Mouse (Mus musculus) MEL-GATA-1-ER (cell line): ENCODE data around the gene Ager.

Source experiments
- DNase-seq: peaks from one replicate; pipeline ENCODE4 v3.0.0-alpha.2; 2012; ENCODE audit warnings: low read depth; ENCODE audit errors: extremely low read depth

Gene Ager

DNA sequence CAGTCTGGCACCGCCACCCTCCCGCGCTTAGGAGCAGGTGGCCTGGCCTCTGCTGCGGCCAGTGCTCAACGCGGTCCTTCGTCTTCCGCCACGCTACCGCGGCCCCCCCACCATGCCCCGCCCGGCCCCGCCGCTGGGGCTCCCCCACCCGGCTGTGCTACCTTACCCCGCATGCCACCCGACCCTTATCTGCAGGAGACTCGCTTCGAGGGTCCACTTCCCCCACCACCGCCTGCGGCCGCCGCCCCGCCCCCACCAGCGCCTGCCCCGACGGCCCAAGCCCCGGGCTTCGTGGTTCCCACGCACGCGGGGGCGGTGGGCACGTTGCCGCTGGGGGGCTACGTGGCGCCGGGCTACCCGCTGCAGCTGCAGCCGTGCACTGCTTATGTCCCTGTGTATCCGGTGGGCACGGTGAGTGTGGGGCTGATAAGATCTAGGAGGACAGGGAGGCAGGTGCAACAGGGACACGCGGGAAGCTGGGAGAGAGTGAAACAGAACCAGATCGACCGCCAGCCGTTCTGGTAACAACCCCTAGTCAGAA is 33.2 kb downstream of the Ager start:
- no peak for DNase-seq

GRCm38 (mm10) chr17:34631647-34632046 is 34.0 kb downstream of the Ager start:
- no peak for DNase-seq

- peak; percentile 89 for DNase-seq
Measured at GRCm38 (mm10) chr17:34632261-34632691, 34.6 kb downstream of the Ager start.

DNA sequence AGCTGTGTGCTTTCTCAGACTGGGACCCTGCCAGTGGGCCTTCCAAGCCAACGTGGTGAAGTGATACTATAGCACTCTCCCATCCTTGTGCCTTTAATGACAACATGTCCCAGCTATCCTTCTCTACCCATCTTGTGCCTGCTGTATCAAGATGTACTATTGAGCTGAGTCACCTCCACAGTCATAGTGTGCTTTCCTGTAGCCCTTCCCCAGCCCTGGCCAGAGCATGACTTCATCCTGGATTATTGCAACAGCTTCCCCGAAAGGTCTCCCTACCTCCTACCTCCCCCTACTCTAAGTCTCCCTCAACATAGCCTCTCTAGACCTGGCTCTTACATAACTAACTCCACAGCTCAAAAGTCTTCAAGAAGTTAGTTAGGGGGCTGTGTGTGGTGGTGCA is 38.0 kb downstream of the Ager start:
- no peak for DNase-seq

- no peak for DNase-seq
Measured at GRCm38 (mm10) chr17:34637459-34637858, 39.8 kb downstream of the Ager start.

GRCm38 (mm10) chr17:34639461-34640255 is 42.0 kb downstream of the Ager start:
- no peak for DNase-seq

DNA sequence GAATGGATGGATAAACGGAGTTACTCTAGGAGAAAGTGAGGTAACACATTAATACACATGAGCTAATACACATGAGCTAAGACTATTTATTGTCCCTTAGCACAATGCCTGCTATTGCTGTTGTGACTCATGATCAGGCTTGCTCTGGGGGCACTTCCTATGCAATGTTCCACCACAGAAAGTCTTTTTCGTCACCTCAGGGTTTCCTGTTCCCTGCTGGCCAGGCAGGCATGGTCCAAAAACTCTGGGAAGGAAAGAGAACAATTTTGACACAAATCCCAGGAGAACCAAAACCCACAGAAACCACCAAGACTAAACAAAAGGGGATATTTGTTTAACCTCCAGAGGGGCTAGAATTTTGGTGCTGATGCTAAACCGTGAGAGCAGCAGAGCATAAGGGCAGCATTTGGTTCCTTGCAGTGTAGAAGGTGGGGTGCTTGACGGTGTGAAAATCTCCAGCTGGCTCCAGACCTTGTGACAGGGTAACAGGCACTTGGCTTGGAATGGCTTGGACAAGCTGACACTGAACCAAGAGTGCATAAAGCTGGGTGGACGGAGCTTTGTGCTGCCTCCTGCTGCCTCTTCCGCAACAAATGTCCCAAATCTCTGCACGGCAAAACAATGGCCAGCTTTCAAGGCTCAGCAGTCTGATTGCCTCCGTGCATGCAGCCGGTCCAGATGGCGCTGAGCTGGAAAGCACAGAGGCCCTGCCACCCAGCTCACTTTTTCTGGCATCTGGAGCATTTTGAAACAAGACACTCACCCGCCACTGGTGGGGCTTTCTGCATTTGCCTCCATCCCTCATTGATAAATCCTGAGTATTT is 43.3 kb downstream of the Ager start:
- DNase-seq, result no peak

DNA sequence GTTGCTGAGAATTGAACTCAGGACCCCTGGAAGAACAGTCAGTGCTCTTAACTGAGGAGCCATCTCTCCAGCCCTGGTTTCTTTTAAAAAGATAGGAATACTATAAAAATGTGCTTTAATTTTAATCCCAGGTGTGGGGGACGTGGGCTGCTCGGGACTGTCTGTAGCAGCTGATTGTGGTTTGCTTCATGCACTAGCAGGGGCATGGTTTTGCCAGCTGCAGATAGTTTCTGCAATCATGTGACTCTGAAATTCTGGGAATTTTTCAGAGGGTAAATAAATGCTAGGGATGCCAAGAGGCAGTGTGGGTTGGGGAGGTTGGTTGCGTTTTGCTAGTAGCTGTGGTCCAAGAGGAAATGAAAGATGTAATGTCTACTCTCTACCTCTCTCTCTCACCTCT is 44.3 kb downstream of the Ager start:
- no peak for DNase-seq

DNA sequence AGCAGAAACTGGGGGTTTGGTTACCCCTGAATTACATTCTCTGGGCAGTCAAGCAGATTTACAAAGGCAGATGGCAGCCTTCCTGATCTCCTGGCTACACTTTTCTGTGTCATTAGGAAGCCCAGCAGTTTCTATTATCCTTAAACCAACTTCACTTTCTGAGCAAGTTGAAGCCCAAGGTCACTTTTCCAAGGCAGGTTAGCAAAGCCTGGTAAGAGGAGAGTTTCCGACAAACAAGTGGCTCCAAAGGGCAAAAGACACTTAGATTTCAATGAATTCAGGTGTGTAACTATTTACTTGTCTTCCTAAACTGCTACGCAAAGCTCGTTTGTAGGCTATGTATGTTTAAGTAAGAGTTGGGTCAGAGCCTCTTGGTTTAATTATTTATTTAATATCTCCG is 45.7 kb downstream of the Ager start:
- no peak for DNase-seq

GRCm38 (mm10) chr17:34643944-34644343 is 46.3 kb downstream of the Ager start:
- DNase-seq, result no peak

DNA sequence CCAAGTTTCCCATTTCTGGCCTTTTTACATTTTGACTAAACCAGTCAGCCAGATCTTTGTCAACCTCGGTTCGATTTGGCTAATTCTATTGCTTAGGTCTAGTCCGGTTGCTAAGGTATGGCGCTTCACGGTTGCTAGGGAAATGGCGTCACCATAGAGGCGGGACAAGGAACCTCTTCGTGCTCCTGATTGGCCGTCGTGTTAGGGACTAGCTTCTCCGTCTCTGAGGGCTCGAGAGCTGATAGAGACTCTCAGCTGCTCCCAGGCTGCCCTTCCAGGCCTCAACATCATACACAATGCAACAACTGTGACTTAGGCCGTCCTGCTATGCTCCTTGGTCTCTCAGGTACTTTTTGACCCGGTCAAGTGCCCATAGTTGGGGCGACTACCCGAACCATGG is 46.9 kb downstream of the Ager start, which contains the start of gene Fkbpl:
Gene Fkbpl, plus strand, starts transcription at position 157 of the 400 bp plus-strand sequence.
- peak; percentile 95 for DNase-seq

DNA sequence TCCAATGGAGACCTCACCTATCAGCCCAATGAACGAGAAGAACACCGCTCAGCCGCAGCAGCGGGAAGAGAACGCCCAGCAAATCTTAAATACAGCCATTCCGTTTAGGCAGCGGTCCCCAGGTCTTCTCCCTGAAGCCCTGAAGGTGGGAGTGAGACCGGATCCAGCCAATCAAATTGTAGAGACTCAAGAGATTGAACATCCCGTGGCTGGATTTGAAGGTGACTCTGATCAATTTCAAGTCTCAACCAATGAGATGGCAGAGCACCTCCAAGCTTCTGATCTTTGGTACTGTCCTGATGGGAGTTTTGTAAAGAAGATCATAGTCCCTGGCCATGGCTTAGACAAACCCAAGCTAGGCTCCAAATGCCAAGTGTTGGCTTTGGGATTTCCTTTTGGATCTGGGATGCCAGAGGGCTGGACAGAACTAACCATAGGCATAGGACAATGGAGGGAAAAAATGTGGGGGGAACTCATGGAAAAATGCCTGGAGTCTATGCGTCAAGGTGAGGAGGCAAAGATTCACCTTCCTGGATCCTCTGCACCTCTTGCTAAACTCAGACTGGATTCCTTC is 47.7 kb downstream of the Ager start:
- DNase-seq, result peak; percentile 89

DNA sequence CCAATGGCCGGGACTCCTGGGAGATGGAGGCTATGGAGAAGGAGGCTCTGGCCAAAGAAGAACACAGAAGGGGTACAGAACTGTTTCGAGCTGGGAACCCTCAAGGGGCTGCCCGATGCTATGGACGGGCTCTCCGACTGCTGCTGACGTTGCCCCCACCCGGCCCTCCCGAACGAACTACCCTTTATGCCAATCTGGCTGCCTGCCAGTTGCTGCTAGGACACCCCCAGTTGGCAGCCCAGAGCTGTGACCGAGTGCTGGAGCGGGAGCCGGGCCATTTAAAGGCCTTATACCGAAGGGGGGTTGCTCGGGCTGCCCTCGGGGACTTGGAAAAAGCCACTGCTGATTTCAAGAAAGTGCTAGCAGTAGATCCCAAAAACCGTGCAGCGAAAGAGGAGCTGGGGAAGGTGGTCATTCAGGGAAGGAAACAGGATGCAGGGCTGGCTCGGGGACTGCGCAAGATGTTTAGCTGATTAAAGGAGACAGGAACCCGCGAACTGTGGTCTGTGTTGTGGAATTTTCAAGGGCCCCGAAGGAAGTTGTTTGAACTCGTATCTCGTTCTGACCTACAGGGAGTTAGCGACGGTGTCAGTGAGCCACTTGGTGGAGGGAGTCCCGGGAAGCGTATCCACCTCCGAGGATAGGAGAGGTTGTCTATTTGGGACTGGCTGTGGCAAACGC is 48.3 kb downstream of the Ager start:
- no peak for DNase-seq

GRCm38 (mm10) chr17:34646906-34647787 is 49.5 kb downstream of the Ager start, which contains the start of gene Atf6b:
Gene Atf6b (plus strand): TSS chr17:34647146.
- DNase-seq, result peak; percentile 98

GRCm38 (mm10) chr17:34648141-34648890 is 50.7 kb downstream of the Ager start:
- no peak for DNase-seq

GRCm38 (mm10) chr17:34649106-34649864 is 51.6 kb downstream of the Ager start:
- DNase-seq, result no peak
